Mouse (Mus musculus) heart, adult 2 months (tissue): ENCODE measurements at regions not wholly inside any gene's neighbourhood (a gene's known extent, or its start where the extent isn't known, plus 50 kb on each side); places are given as distances from the start of the nearest gene placed in this dataset.

Experiments
- DNase-seq, 2 experiments: peaks; one replicate each; pipeline ENCODE4 v3.0.0; 2021
- H3K27ac ChIP-seq: fragments of 200-600 bp; 2 replicates; pipeline ENCODE4 v1.8.1; 2022
- H3K27me3 ChIP-seq: fragments of 200-500 bp; 2 replicates; pipeline ENCODE4 v1.6.1; 2012; ENCODE audit warnings: mild to moderate bottlenecking, low read length, inconsistent platforms, mixed read lengths; ENCODE audit not compliant: control insufficient read depth, insufficient read depth
- H3K36me3 ChIP-seq: fragments of 200-500 bp; 2 replicates; pipeline ENCODE4 v1.6.1; 2012; ENCODE audit warnings: low read length, inconsistent platforms; ENCODE audit not compliant: control insufficient read depth, insufficient read depth
- H3K4me1 ChIP-seq: fragments of 200-500 bp; 2 replicates; pipeline ENCODE4 v1.6.1; 2011; ENCODE audit warnings: low read length; ENCODE audit not compliant: control insufficient read depth, insufficient read depth
- H3K4me3 ChIP-seq: fragments of 200-600 bp; 2 replicates; pipeline ENCODE4 v1.8.1; 2022
- H3K79me2 ChIP-seq: fragments of 200-500 bp; replicated peaks from 2 replicates; pipeline ENCODE4 v1.6.1; 2012; ENCODE audit warnings: mild to moderate bottlenecking, inconsistent platforms, low read length, moderate library complexity, mixed read lengths; ENCODE audit not compliant: control insufficient read depth, insufficient read depth
- H3K9ac ChIP-seq: fragments of 200-500 bp; 2 replicates; pipeline ENCODE4 v1.6.1; 2012; ENCODE audit warnings: low read depth, mild to moderate bottlenecking, control low read depth, inconsistent platforms, low read length, mixed read lengths
- CTCF ChIP-seq: fragments of 200-600 bp; IDR thresholded peaks from 2 replicates; pipeline ENCODE4 v1.8.1; 2022; ENCODE audit warnings: antibody characterized with exemption, mild to moderate bottlenecking, moderate library complexity
- EP300 ChIP-seq: fragments of 200-500 bp; IDR thresholded peaks from 2 replicates; pipeline ENCODE4 v1.6.1; 2011; ENCODE audit warnings: low read depth, low read length, control low read depth; ENCODE audit not compliant: insufficient read depth
- POLR2A ChIP-seq: fragments of 200-500 bp; IDR thresholded peaks from 2 replicates; pipeline ENCODE4 v1.6.1; 2011; ENCODE audit warnings: mild to moderate bottlenecking, low read depth, low read length, control low read depth; ENCODE audit not compliant: insufficient read depth
- WGBS: fragments of 180-500 bp; shearing (Covaris S2); methylation state at CpG from one replicate; pipeline ENCODE4 v1.1.7; 2018; 5-methylcytosine and 5-hydroxymethylcytosine counted together
- intact Hi-C: fragments of 180-260 bp; cut with DNase I; formaldehyde crosslinking; loops from one replicate; pipeline ENCODE4 v1.15.1; 2025

DNA sequence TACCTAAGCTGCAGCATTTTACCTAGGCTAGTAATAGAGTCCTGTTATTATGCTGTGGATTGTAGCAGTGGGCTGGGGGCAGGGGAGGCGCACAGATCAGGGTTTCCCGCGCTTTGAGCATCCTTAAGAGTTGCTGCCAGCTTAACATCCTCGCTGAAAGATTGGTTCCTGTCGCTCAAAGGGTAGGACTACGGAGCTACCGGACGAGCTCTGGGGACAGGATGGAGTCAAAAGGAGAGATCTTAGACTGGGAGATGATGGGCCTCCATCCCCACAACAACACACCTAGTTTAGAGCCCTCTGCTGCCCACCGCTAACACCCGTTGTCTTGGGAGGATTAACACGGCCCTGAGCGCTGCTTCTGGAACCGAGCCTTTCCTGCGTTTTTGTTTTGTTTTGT, 157.9 kb upstream of the Cypt12 start:
- no peaks in the 10 kb centered on the region for H3K36me3 ChIP-seq
- WGBS: 2% methylated on average over 14 of the region's 14 CpGs

GRCm38 (mm10) chr3:17790816-17791215, 157.4 kb upstream of the Cypt12 start:
- no peak for TF ChIP-seq EP300
- no peak for TF ChIP-seq CTCF
- no peak for TF ChIP-seq POLR2A
- no peak overlapping the region for H3K4me3 ChIP-seq
- no peaks in the 10 kb centered on the region for H3K36me3 ChIP-seq
- H3K79me2 ChIP-seq: no peaks in the 10 kb centered on the region
- H3K27ac ChIP-seq: no peak overlapping the region
- DNase-seq: no peak
- H3K4me1 ChIP-seq: no peaks in the 10 kb centered on the region
- 8% methylated on average over 12 of the region's 12 CpGs for WGBS
- peaks cover 20% of the 10 kb centered on the region for H3K27me3 ChIP-seq
- intact Hi-C loops: loop anchor here (10.0 kb wide), 1 partner anchor 976 kb away; no protein-coding TSS in a partner anchor
- no peak overlapping the region for H3K9ac ChIP-seq

More for the DNA sequence above, 157.9 kb upstream of the Cypt12 start:
- Histone ChIP-seq H3K27me3 (peaks cover 19% of the 10 kb centered on the region), H3K27ac (no peak overlapping the region), H3K79me2 (no peaks in the 10 kb centered on the region), H3K4me1 (no peaks in the 10 kb centered on the region), H3K4me3 (no peak overlapping the region), H3K9ac (no peak overlapping the region)
- TF ChIP-seq EP300 (no peak), CTCF (no peak), POLR2A (no peak)
- intact Hi-C loops: loop anchor here (10.0 kb wide), 1 partner anchor 976 kb away; no protein-coding TSS in a partner anchor
- DNase-seq: no peak

- intact Hi-C loops: loop anchor here (10.0 kb wide), 1 partner anchor 977 kb away; no protein-coding TSS in a partner anchor
- no peak overlapping the region for H3K4me3 ChIP-seq
- H3K4me1 ChIP-seq: no peaks in the 10 kb centered on the region
- peaks cover 18% of the 10 kb centered on the region for H3K27me3 ChIP-seq
- H3K9ac ChIP-seq: no peak overlapping the region
- TF ChIP-seq CTCF (no peak), POLR2A (no peak), EP300 (no peak)
- no peaks in the 10 kb centered on the region for H3K36me3 ChIP-seq
- no peaks in the 10 kb centered on the region for H3K79me2 ChIP-seq
- H3K27ac ChIP-seq: no peak overlapping the region
- 29% methylated on average over 8 of the region's 8 CpGs for WGBS
- DNase-seq: no peak
Measured at GRCm38 (mm10) chr3:17791381-17792320, 156.6 kb upstream of the Cypt12 start.

GRCm38 (mm10) chr3:17792537-17793039, 155.6 kb upstream of the Cypt12 start:
- Histone ChIP-seq H3K27me3 (peaks cover 15% of the 10 kb centered on the region), H3K79me2 (no peaks in the 10 kb centered on the region), H3K36me3 (no peaks in the 10 kb centered on the region), H3K4me1 (no peaks in the 10 kb centered on the region), H3K27ac (no peak overlapping the region), H3K9ac (no peak overlapping the region), H3K4me3 (no peak overlapping the region)
- 42% methylated on average over 2 of the region's 2 CpGs for WGBS
- TF ChIP-seq EP300: no peak
- no peak for TF ChIP-seq CTCF
- TF ChIP-seq POLR2A: no peak
- no peak for DNase-seq
- intact Hi-C loops: loop anchor here (10.0 kb wide), 1 partner anchor 978 kb away; no protein-coding TSS in a partner anchor

GRCm38 (mm10) chr3:17793646-17794250, 154.5 kb upstream of the Cypt12 start:
- TF ChIP-seq EP300 (no peak), POLR2A (no peak), CTCF (no peak)
- H3K36me3 ChIP-seq: no peaks in the 10 kb centered on the region
- no peak overlapping the region for H3K27ac ChIP-seq
- no peak overlapping the region for H3K9ac ChIP-seq
- WGBS: 2% methylated on average over 24 of the region's 24 CpGs
- intact Hi-C loops: loop anchor here (10.0 kb wide), 1 partner anchor 979 kb away; no protein-coding TSS in a partner anchor
- no peak for DNase-seq
- peaks cover 15% of the 10 kb centered on the region for H3K27me3 ChIP-seq
- no peaks in the 10 kb centered on the region for H3K79me2 ChIP-seq
- no peaks in the 10 kb centered on the region for H3K4me1 ChIP-seq
- no peak overlapping the region for H3K4me3 ChIP-seq
